In the genomic region with DNA sequence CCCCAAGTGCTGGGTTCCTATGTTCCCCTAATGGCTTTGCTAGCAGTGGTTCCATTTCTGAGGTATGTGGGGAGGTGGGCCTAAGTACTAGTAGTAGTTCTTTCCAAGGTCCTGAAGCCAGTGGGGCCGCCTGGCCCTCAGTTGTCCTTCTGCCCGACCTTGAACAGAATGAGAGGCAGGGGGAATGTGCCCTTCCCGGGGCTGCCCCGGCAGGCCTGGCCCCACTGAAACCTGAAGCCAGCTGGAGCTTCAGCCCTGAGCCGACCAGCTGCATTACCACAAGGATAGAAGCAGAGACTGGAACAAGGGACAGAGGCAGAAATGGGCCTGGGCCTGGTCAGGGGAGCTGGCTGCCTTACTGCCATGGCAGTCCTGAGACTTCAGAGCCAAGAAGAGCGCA, we compare ENCODE assay signal across 9 mouse cellular contexts. TPM values are rescaled to one million over a fixed set of nuclear protein-coding genes. Genes with fewer than 3 reads are reported as not detected.
DNase-seq lines count a peak whose midpoint lies in the region; ATAC-seq and TF ChIP-seq lines count a peak whose summit lies in the region.
"Had no signal": no experiment of that assay in that cellular context is flagged by ENCODE, and none has a peak within 500 bp of the region (broad histone marks: within the 10 kb centered on the region; RNA-seq: fewer than 3 reads in every experiment).

No protein-coding gene starts in this region.

- peaks cover 35% of the 10 kb centered on the region for H3K4me1 ChIP-seq in intestine, embryonic 15.5 days (replicated peaks)
- H3K4me1 ChIP-seq in liver, postnatal 0 days (ENCODE audit: insufficient read depth) = peaks cover 28% of the 10 kb centered on the region
- peaks cover 15% of the 10 kb centered on the region for H3K4me1 ChIP-seq in thymus, adult 2 months (replicated peaks; ENCODE audit: control insufficient read depth, insufficient read depth, low read length)

- TF ChIP-seq CTCF in gastrocnemius, adult 2 months (IDR thresholded peaks at IDR 0.05) = no peak
- no peak for TF ChIP-seq CTCF in liver, postnatal 0 days (IDR thresholded peaks at IDR 0.05; ENCODE audit: low read depth)
- TF ChIP-seq CTCF in thymus, adult 2 months (IDR thresholded peaks at IDR 0.05; ENCODE audit: borderline replicate concordance, control insufficient read depth, extremely low read depth, insufficient read depth, low read length, poor library complexity) = no peak

- no peaks in the 10 kb centered on the region for H3K9me3 ChIP-seq in intestine, embryonic 15.5 days
- no peaks in the 10 kb centered on the region for H3K9me3 ChIP-seq in liver, postnatal 0 days (ENCODE audit: low read length)

- 44% methylated on average over 6 of the region's 6 CpGs for WGBS in intestine, embryonic 15.5 days
- 63% methylated on average over 6 of the region's 6 CpGs for WGBS in liver, postnatal 0 days (ENCODE audit: insufficient replicate concordance)
- 85% methylated on average over 6 of the region's 6 CpGs for WGBS in thymus, adult 2 months

- H3K27ac ChIP-seq in gastrocnemius, adult 2 months = peak overlapping the region; percentile 97
- no peak overlapping the region for H3K27ac ChIP-seq in intestine, embryonic 15.5 days
- H3K27ac ChIP-seq in liver, postnatal 0 days (ENCODE audit: low read depth) = peak overlapping the region; percentile 57; the same call in 1 of the 2 replicates
- no peak overlapping the region for H3K27ac ChIP-seq in thymus, adult 2 months (ENCODE audit: control insufficient read depth, insufficient read depth, low read length)

- H3K9ac ChIP-seq in intestine, embryonic 15.5 days = 0 out of 2 replicates have a peak overlapping the region, but pooled peaks have one; percentile 15
- peak overlapping the region; percentile 57 for H3K9ac ChIP-seq in liver, postnatal 0 days (replicated peaks)

- H3K4me3 ChIP-seq in gastrocnemius, adult 2 months = peak overlapping the region; percentile 95
- H3K4me3 ChIP-seq in intestine, embryonic 15.5 days (replicated peaks) = no peak overlapping the region
- H3K4me3 ChIP-seq in liver, postnatal 0 days (ENCODE audit: low read depth, low read length) = peak overlapping the region; percentile 14; the same call in 1 of the 2 replicates
- no peak overlapping the region for H3K4me3 ChIP-seq in thymus, adult 2 months (ENCODE audit: control insufficient read depth, insufficient read depth, low read length)
- H3K4me3 ChIP-seq: megakaryocyte, embryonic 14.5 days had no signal

- intact Hi-C loops in gastrocnemius, adult 2 months (cut with DNase I) = loop anchor here (5.0 kb wide), 2 partner anchors 69 to 179 kb away; a partner anchor contains a TSS

- no peak for ATAC-seq in intestine, embryonic 15.5 days
- no peak for ATAC-seq in liver, postnatal 0 days
- no peak for ATAC-seq in inflammation-experienced regulatory T-cells, adult 6 months

- H3K4me2 ChIP-seq in intestine, embryonic 15.5 days (replicated peaks) = peak overlapping the region; percentile 7; the same call in 1 of the 2 replicates
- H3K4me2 ChIP-seq in liver, postnatal 0 days (ENCODE audit: low read depth, low read length) = peak overlapping the region; percentile 93

- peaks cover 14% of the 10 kb centered on the region for H3K36me3 ChIP-seq in intestine, embryonic 15.5 days
- H3K36me3 ChIP-seq in liver, postnatal 0 days (replicated peaks; ENCODE audit: insufficient read depth, low read length) = peaks cover 15% of the 10 kb centered on the region
- H3K36me3 ChIP-seq in thymus, adult 2 months (ENCODE audit: control insufficient read depth, insufficient read depth, low read length) = peaks cover 11% of the 10 kb centered on the region

- TF ChIP-seq POLR2A in thymus, adult 2 months (IDR thresholded peaks at IDR 0.05; ENCODE audit: control insufficient read depth, extremely low read depth, insufficient read depth, low read length, poor library complexity) = no peak

- DNase-seq in adrenal gland, postnatal 10 days = peak; percentile 69
- DNase-seq in gastrocnemius, adult 2 months = peak; percentile 78
- DNase-seq in liver, postnatal 0 days = no peak
- DNase-seq in thymus, adult 2 months = no peak
- no peak for DNase-seq in layer of hippocampus, postnatal 36 days

- no peaks in the 10 kb centered on the region for H3K27me3 ChIP-seq in intestine, embryonic 15.5 days (replicated peaks)
- H3K27me3 ChIP-seq in liver, postnatal 0 days (ENCODE audit: insufficient read depth, low read length) = no peaks in the 10 kb centered on the region
- H3K27me3 ChIP-seq in thymus, adult 2 months (ENCODE audit: control insufficient read depth, insufficient read depth, low read length) = no peaks in the 10 kb centered on the region
- H3K27me3 ChIP-seq: megakaryocyte, embryonic 14.5 days had no signal

- TF ChIP-seq EP300 in liver, postnatal 0 days (IDR thresholded peaks at IDR 0.05; ENCODE audit: low read depth) = no peak

RNA-seq across cellular contexts. Expression of a gene that starts 4.1 kb away (rescaled TPM):
- 100 to 1,000 TPM; 252 to 291 TPM for total RNA-seq in adrenal gland, postnatal 10 days (2021)
- total RNA-seq in gastrocnemius, adult 2 months (2021) = 100 to 1,000 TPM in 1 of 2 experiments, 10 to 100 TPM in 1; 84.7 to 110 TPM
- 56.4 and 61.4 TPM in 2 replicates for polyA plus RNA-seq in intestine, embryonic 15.5 days (2015; fragmentation: Nextera tagmentation; extraction: Ambion mirVana)
- 31.2 and 35.6 TPM in 2 replicates for polyA plus RNA-seq in liver, postnatal 0 days (2015; fragmentation: Nextera tagmentation; extraction: Ambion mirVana)
- 43.2 and 46.6 TPM in 2 replicates for polyA plus RNA-seq in thymus, adult 2 months (2012; rRNA removed)
- polyA plus RNA-seq in inflammation-experienced regulatory T-cells, adult 6 months (2017; shearing (Covaris generic)) = 10 to 100 TPM in 2 of 3 experiments, 1 to 10 TPM in 1; 5.9 to 11.2 (median 10.1) TPM
- 10 to 100 TPM; 66.9 to 70.0 TPM for total RNA-seq in layer of hippocampus, postnatal 36 days (2021)

RNA-seq across cellular contexts. Expression of a gene that starts 34.0 kb away (rescaled TPM):
- total RNA-seq in adrenal gland, postnatal 10 days (2021) = 1 to 10 TPM; 2.3 to 4.0 TPM
- total RNA-seq in gastrocnemius, adult 2 months (2021) = under 1 TPM; 0.10 to 0.17 TPM
- 0.52 and 0.54 TPM in 2 replicates for polyA plus RNA-seq in intestine, embryonic 15.5 days (2015; fragmentation: Nextera tagmentation; extraction: Ambion mirVana)
- 2.2 and 2.6 TPM in 2 replicates for polyA plus RNA-seq in liver, postnatal 0 days (2015; fragmentation: Nextera tagmentation; extraction: Ambion mirVana)
- polyA plus RNA-seq in thymus, adult 2 months (2012; rRNA removed) = 0.19 and 0.22 TPM in 2 replicates
- polyA plus RNA-seq in inflammation-experienced regulatory T-cells, adult 6 months (2017; shearing (Covaris generic)) = not detected
- 10 to 100 TPM; 21.9 to 22.1 TPM for total RNA-seq in layer of hippocampus, postnatal 36 days (2021)
- total RNA-seq: granulocyte monocyte progenitor cell, adult 5-6 weeks had no signal

RNA-seq across cellular contexts. Expression of a gene that starts 42.7 kb away (rescaled TPM):
- 10 to 100 TPM; 10.8 to 13.2 TPM for total RNA-seq in adrenal gland, postnatal 10 days (2021)
- 1 to 10 TPM; 6.1 to 7.0 TPM for total RNA-seq in gastrocnemius, adult 2 months (2021)
- 12.1 and 12.4 TPM in 2 replicates for polyA plus RNA-seq in intestine, embryonic 15.5 days (2015; fragmentation: Nextera tagmentation; extraction: Ambion mirVana)
- polyA plus RNA-seq in liver, postnatal 0 days (2015; fragmentation: Nextera tagmentation; extraction: Ambion mirVana) = 0.75 and 0.84 TPM in 2 replicates
- 6.0 and 7.0 TPM in 2 replicates for polyA plus RNA-seq in thymus, adult 2 months (2012; rRNA removed)
- 10 to 100 TPM in 1 of 3 experiments, 1 to 10 TPM in 1, under 1 TPM in 1; 0.63 to 11.9 (median 1.6) TPM for polyA plus RNA-seq in inflammation-experienced regulatory T-cells, adult 6 months (2017; shearing (Covaris generic))
- total RNA-seq in layer of hippocampus, postnatal 36 days (2021) = 100 to 1,000 TPM; 135 to 137 TPM

Comparison
In these comparisons a context has a peak if more than half of its experiments do, and no peak if none do; other contexts are left out.
1. DNase-seq: peak in adrenal gland, postnatal 10 days (single experiment) and gastrocnemius, adult 2 months (single experiment); none in liver, postnatal 0 days (single experiment), thymus, adult 2 months (single experiment) and layer of hippocampus, postnatal 36 days (0 of 2).
2. H3K27ac ChIP-seq: peak in gastrocnemius, adult 2 months (single experiment) and liver, postnatal 0 days (single experiment); none in intestine, embryonic 15.5 days (single experiment) and thymus, adult 2 months (single experiment).
3. H3K4me3 ChIP-seq: peak in gastrocnemius, adult 2 months (single experiment) and liver, postnatal 0 days (single experiment); none in intestine, embryonic 15.5 days (single experiment) and thymus, adult 2 months (single experiment).